Mouse (Mus musculus) right cerebral cortex, postnatal 36 days (tissue): ENCODE data around the gene Dtx2.
A peak's percentile ranks its signal among the peaks of the same experiment; 100 is the strongest.
"Not testable (repeated sequence)": the region's sequence is repeated elsewhere in the genome, so short reads cannot be mapped to it uniquely, and the experiment has no call there.

Experiments
- DNase-seq, 2 experiments: peaks; one replicate each; pipeline ENCODE4 v3.0.0; 2022; ENCODE audit warnings: low spot score in 2 of 2, mixed read lengths in 1 of 2

The Dtx2 gene

GRCm38 (mm10) chr5:136025712-136026111 is 31.1 kb downstream of the Dtx2 start:
- no peak for DNase-seq

- DNase-seq, result peak in 1 of 2 experiments; percentile 25
These were observed 32.3 kb downstream of the Dtx2 start for GRCm38 (mm10) chr5:136026859-136027258.

GRCm38 (mm10) chr5:136027612-136028311 is 33.2 kb downstream of the Dtx2 start:
- no peak for DNase-seq

GRCm38 (mm10) chr5:136034868-136035267 is 40.3 kb downstream of the Dtx2 start:
- DNase-seq, result no peak

- no peak for DNase-seq
These were observed 40.7 kb downstream of the Dtx2 start for GRCm38 (mm10) chr5:136035285-136035684.

- no peak for DNase-seq
These were observed 42.1 kb downstream of the Dtx2 start for GRCm38 (mm10) chr5:136036667-136037066.

GRCm38 (mm10) chr5:136038258-136039214 is 43.9 kb downstream of the Dtx2 start, which contains the start of gene Upk3b:
Gene Upk3b, plus strand, starts transcription at chr5:136038496.
- DNase-seq, result no peak

GRCm38 (mm10) chr5:136040210-136040609 is 45.6 kb downstream of the Dtx2 start:
- no peak for DNase-seq

GRCm38 (mm10) chr5:136041260-136041659 is 46.7 kb downstream of the Dtx2 start:
- no peak for DNase-seq

- DNase-seq, result no peak
These were observed 47.1 kb downstream of the Dtx2 start for GRCm38 (mm10) chr5:136041666-136042065.

- DNase-seq, result no peak
These were observed 50.3 kb downstream of the Dtx2 start for GRCm38 (mm10) chr5:136044865-136045264.

GRCm38 (mm10) chr5:136045408-136045807 is 50.8 kb downstream of the Dtx2 start:
- DNase-seq, result no peak

- DNase-seq, result peak; percentile 60 to 67
These were observed 51.4 kb downstream of the Dtx2 start for GRCm38 (mm10) chr5:136045987-136046386.

GRCm38 (mm10) chr5:136048541-136048940 is 53.9 kb downstream of the Dtx2 start:
- not testable (repeated sequence) for DNase-seq

- no peak for DNase-seq
These were observed 55.3 kb downstream of the Dtx2 start for GRCm38 (mm10) chr5:136049926-136050325.

- no peak for DNase-seq
These were observed 56.9 kb downstream of the Dtx2 start for GRCm38 (mm10) chr5:136051231-136052085.

GRCm38 (mm10) chr5:136052861-136053655 is 58.5 kb downstream of the Dtx2 start:
- DNase-seq, result no peak

- DNase-seq, result no peak
These were observed 59.9 kb downstream of the Dtx2 start, which contains the start of gene Upk3bl for GRCm38 (mm10) chr5:136054301-136055077. Gene Upk3bl, plus strand, starts transcription at chr5:136054492.

GRCm38 (mm10) chr5:136056062-136056461 is 61.5 kb downstream of the Dtx2 start:
- no peak for DNase-seq

- DNase-seq, result no peak
These were observed 62.5 kb downstream of the Dtx2 start for GRCm38 (mm10) chr5:136057085-136057484.
